Mouse (Mus musculus) retina, adult 2 months (tissue): ENCODE data around the gene Ptcd2.
"Not testable (repeated sequence)": the region's sequence is repeated elsewhere in the genome, so short reads cannot be mapped to it uniquely, and the experiment has no call there.

ENCODE experiments used
- DNase-seq: peaks from one replicate; pipeline ENCODE4 v3.0.0-alpha.2; 2012; ENCODE audit warnings: low read depth, low spot score

The Ptcd2 gene

DNA sequence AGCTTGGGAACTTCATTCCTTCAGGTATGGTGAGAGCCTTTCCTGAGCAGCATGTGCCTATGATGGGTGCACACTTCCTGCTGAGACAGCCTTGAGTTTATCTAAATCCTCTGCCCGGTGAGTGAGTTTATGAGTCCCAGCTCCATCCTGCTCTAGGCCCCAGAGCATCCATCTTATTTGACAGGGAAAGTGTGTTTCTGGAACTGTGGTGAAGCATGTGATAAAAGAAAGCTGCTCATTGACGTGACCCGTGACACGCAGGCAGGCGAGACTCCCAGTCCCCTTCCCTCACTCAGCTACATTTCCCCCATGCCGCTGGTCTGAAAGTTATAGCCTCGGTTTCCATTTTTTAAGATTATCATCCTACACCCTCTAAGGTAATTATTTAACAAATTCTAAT lies 11.4 kb upstream of the Ptcd2 start:
- DNase-seq, result no peak

DNA sequence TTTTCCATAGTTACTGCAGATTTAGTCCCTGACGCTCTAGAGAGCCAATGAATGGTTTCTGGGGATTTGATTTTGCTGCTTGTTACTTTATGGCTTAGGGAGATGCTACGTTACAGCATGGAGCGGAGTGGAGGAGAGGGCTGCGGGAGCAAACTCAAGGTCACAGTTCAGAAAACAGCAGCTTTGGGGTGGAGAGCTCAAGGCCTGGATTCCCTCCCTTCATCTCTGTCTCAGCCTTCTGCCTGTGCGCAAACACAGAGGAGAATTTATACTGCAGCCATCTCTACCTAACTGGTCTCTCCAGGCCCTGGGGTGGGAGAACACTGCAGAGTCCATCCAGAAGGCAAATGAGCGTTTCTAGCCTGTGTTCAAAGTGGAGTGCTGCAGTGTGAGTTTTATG lies 10.6 kb upstream of the Ptcd2 start:
- no peak for DNase-seq

GRCm38 (mm10) chr13:99353490-99353851 lies 9.0 kb upstream of the Ptcd2 start:
- peak; percentile 57 for DNase-seq

DNA sequence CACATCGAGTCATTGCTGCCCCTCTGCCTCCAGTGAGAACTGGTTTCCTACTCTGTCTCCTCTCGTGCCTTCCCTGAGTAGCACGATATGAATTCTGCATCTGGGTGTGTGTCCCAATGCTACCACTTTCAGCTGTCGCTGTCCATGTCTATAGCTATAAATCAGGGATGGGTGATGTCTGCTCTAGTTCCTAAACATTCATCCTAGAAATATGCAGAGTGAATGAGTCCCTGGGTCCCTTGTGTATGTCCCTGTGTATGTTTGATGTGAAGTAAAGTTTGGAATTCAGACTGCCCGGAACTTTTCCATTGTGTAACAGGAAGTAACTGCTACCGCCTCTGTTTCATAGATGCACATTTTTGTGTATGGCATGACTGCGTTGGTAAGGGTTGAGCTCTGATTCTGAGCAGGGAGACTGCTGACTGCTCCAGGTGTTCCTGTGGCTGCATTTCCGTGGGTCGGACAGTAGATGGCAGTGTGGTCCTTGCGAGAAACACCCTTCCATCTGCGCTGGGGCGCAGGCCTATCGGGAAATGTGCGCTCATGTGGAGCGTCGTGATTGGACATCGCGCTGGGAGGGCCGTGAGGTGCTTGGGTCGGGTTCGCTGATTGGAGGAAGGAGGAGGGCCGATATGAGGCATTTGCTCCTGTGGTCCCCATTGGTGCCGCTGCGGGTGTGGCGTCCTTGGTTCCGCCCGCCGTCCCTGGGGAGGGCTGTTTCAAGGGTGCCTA lies 8.4 kb upstream of the Ptcd2 start:
- peak; percentile 94 for DNase-seq

- DNase-seq, result no peak
These were observed 7.1 kb upstream of the Ptcd2 start for GRCm38 (mm10) chr13:99351596-99351995.

- DNase-seq, result no peak
These were observed 6.7 kb upstream of the Ptcd2 start for GRCm38 (mm10) chr13:99351186-99351585.

DNA sequence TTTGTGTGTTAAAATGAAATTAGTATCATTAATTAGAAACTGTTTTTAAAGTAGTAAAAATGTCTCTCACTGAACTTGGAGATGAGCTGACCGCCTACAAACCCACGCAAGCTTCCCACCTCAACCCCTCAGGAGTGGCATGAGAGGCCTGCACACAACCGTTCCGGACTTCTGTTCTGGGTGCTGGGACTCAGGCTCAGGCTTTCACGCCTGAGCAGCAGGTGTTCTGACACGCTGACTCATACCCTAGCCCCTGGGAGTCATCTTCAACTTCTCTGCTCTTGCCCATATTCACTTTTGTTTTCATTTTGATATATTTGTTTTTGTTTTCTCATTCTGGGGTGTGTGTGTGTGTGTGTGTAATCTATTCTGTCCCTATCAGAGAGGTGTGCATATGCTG lies 5.5 kb upstream of the Ptcd2 start:
- no peak for DNase-seq

DNA sequence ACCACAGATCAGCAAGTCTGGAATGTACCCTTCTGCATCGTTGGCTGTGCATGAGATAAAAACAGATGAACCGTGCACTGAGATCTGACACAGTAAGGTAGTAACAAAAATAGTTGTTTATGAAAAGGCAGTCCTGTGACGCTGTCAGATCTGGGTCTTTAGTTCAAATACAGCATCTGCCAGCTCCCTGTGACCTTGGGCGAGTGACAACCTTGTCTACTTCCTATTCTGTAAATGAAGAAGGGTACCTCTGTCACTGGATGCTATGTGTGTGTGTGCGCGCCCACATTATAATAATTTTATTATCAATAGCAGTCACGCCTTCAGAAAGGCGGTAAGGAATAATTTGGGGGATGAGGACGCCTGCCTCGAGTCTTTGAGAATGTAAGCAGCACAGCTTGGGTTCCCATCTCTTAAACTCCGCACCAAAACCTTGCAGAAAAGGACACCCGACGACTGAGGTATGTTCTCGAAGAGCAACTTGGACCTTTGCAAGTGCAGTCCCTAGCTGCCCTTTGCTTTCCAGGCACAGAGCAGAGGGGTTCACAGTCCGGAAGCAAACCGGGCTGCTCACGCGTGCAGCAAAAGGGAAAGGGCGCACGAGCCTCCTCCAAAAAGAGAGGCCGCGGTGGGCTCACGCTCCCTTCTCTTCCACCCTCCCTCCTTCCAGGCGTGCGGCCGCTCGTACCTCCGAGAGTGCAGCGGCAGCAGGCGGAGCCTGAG lies 468 bp downstream of the Ptcd2 start:
- DNase-seq, result no peak

- no peak for DNase-seq
These were observed 3.0 kb downstream of the Ptcd2 start for GRCm38 (mm10) chr13:99341504-99341903.

DNA sequence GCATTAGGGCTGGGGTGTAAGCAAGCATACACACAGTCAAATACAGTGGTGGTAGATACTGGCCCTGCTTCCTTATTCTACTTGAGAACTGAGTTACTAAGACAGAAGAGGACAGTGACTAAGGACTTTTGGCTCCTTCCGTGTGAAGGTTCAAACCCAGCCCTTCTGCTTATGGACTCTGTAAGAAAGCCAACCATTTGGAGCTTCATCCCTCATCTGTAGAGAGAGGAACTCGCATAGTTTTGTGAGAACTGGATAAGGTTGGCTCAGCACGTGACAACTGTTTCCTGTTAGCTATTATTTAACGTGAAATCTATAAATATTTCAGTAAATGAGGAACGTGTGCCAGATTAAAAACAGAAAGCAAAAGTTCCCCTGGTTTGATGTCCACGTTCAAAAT lies 7.0 kb downstream of the Ptcd2 start:
- DNase-seq, result no peak

- DNase-seq, result no peak
These were observed 13.2 kb downstream of the Ptcd2 start for GRCm38 (mm10) chr13:99331255-99331654.

DNA sequence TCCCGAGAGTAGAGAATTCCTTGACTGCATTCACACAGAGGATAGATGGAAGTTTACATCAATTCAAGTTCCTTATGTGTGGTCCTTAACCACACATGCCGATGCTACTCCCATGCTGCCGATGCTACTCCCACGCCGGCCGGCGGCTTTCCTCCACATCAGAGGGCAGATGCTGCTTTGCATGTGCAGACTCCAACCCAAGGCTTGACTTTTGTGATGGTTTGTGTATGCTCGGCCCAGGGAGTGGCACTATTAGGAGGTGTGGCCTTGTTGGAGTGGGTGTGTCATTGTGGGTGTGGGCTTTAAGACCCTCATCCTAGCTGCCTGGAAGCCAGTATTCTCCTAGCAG lies 20.2 kb downstream of the Ptcd2 start:
- DNase-seq, result not testable (repeated sequence)

DNA sequence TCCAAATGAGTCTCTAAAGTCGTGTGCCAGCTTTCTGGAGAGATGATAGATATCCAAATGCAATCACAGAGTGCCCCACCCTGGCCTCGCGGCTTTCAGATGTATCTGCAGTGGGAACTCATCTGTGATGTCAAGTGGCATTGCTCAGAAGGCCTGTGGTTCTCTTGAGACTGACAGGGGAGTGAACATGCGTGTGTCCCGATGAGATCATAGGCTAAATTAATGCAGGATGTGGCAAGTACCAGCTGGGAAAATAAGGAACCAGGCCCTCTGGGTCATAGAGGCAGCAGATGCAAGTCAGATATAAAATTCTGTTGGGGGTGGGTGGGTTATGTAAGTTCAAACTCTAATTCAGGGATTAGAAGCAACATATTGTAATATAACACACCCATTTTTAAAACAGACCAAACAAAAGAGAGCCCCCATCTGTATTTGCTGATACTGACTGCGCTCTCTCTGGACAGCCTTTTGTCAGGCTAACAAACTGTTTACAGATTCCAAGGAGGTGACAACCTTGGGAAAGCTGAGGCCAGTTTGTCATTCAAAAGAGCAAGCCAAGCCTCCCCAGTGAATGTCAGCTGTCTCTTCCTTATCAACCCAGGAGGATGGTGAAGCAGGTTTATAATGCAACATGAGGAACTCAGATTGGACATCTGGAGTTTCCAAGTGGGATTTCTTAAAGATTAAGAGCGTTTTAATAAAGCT lies 20.7 kb downstream of the Ptcd2 start:
- no peak for DNase-seq

DNA sequence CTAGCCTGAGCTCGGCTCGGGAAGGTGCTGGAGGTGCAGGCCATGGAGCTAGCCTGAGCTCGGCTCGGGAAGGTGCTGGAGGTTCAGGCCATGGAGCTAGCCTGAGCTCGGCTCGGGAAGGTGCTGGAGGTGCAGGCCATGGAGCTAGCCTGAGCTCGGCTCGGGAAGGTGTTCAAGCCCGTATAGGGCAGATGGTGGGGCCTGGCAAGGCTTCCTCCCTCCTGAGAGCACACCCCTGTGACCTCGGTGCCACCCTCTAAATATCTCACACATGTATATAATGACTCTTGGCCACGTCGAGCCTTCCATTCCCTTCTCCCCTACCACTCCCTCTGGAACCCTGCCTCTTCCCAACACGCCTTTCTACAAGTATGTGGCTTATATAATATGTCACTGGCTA lies 21.6 kb downstream of the Ptcd2 start:
- DNase-seq, result not testable (repeated sequence)

DNA sequence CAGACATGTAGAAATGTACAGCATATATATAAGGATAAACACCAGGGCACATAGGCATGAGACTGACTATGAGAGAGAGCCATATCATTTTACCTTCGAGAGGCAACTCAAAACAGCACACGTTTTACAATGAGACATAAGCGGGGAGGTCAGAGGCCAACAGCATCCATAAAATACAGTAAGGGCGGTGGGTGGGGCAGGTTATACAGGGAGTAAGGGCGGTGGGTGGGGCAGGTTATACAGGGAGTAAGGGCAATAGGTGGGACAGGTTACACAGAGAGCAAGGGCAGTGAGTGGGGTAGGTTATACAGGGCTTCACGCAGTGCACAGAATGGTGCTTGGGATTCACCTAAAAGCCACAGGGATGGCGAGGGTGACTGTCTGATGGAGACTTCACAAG lies 24.1 kb downstream of the Ptcd2 start:
- DNase-seq, result no peak

DNA sequence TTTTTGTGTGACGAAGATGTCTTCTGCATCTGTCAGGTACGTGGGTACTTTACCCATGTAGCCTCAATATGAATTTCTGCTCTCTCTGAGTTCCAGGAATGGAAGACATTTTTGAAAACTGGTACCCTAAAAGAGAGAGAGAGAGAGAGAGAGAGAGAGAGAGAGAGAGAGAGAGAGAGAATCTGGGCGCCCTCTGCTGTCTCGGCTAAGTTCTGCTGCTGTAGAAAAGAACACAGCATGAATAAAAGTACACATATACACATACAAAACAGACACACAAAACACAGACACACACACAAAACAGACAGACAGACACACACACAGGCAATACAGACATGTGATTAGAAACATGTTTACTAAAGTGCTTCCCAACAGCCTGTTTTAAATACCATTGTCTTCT lies 27.4 kb downstream of the Ptcd2 start:
- no peak for DNase-seq

- no peak for DNase-seq
These were observed 28.1 kb downstream of the Ptcd2 start for GRCm38 (mm10) chr13:99316366-99316765.

GRCm38 (mm10) chr13:99314657-99315181 lies 29.8 kb downstream of the Ptcd2 start:
- no peak for DNase-seq

DNA sequence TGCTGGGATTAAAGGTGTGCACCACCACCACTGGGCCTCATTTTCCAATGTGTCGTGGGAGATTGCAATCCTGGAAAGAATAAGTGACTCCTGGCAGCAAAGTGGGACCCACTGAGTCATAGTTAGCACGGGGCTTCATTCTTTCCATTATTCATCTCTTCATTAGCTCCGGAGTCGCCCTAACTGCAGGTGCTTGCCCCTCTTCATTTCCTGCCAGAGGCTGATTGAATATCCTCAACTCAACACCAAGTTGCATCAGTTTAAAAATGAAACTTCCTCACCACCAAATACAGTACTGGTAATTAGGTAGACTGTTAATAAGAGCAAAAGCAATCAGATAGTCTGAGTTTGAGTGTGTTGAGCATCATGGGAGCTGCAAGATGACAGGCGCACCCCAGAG lies 30.4 kb downstream of the Ptcd2 start:
- DNase-seq, result no peak

DNA sequence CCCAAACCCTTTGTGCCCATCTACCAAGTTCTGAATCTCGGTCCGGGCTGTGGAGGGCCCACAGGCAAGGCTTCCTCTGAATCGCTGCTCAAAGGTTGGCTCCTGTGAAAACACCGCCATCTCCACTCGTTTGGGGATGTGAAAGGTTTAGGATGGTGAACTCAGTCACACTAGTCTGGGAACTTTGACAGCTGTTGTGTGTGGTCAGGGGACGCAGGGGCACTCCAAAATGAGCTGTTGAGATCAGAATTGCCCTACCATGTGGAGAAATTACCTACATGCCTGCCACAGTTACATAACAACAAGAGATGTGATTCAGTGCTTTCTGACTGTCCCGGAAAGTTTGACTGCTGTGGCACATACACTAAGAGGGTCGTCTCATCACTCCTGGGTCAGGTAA lies 36.1 kb downstream of the Ptcd2 start:
- DNase-seq, result no peak

GRCm38 (mm10) chr13:99307930-99308359 lies 36.6 kb downstream of the Ptcd2 start:
- DNase-seq, result no peak

DNA sequence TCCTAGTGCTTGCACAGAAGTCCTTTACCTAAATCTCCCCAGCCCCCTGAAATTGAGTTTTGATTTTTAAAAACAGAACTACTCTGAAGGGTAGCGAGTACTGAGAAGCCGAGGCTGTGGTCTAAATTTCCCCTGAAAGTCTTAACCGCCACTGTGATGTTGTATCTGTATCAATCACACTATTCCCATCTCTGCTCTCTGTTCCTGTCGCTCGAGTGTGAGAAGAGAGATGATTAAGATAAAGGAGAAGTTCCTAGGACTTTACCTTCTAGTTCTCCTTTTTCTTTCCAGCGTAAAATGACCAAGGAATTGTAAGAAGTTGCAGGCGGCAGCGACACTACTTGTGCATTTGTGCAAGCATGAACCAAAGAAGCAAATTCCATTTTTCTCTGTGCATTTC lies 38.3 kb downstream of the Ptcd2 start:
- DNase-seq, result no peak

DNA sequence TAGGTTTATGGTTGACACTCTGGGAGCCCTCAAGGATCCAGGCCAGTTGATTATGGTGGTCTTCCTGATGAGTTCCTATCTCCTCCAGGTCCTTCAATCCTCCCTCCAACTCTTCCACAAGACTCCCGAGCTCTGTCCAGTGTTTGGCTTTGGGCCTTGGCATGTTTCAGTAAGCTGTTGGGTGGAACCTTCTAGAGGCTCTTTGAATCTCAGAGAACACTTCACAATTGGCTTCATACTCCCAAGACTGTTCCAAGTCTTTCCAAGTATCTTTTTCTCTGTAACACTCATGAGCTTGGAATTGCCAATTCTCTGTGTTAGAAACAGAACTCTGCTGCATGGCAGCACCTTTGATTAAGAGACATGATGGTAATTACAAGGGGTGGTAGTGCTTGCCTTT lies 39.3 kb downstream of the Ptcd2 start:
- no peak for DNase-seq
